Mouse (Mus musculus): ENCODE data around the gene Smarcb1. TPM values are rescaled to one million over a fixed set of nuclear protein-coding genes. Genes with fewer than 3 reads are reported as not detected.
A peak's percentile ranks its signal among the peaks of the same experiment; 100 is the strongest.

Gene Smarcb1
- total RNA-seq, 2 experiments from 2014 or later = 14.2 to 16.6 TPM

GRCm38 (mm10) chr10:75935680-75936541, 14.5 kb upstream of the Smarcb1 start, which contains the start of gene Mmp11:
Gene Mmp11, minus strand, starts transcription at chr10:75936496.
- peak; percentile 75 for DNase-seq (ENCODE audit: low spot score)

- DNase-seq (ENCODE audit: low spot score) = no peak
Observed at GRCm38 (mm10) chr10:75934991-75935390, 13.6 kb upstream of the Smarcb1 start.

GRCm38 (mm10) chr10:75932891-75933290, 11.5 kb upstream of the Smarcb1 start, which contains the start of gene Chchd10:
Gene Chchd10, plus strand, starts transcription at chr10:75933130.
- no peak for DNase-seq (ENCODE audit: low spot score)

- no peak for DNase-seq (ENCODE audit: low spot score)
Observed at GRCm38 (mm10) chr10:75932081-75932678, 10.8 kb upstream of the Smarcb1 start.

GRCm38 (mm10) chr10:75931311-75931710, 9.9 kb upstream of the Smarcb1 start:
- no peak for DNase-seq (ENCODE audit: low spot score)

- DNase-seq (ENCODE audit: low spot score) = no peak
Observed at GRCm38 (mm10) chr10:75930304-75930703, 8.9 kb upstream of the Smarcb1 start.

GRCm38 (mm10) chr10:75926396-75926795, 5.0 kb upstream of the Smarcb1 start:
- no peak for DNase-seq (ENCODE audit: low spot score)

GRCm38 (mm10) chr10:75924324-75924723, 2.9 kb upstream of the Smarcb1 start:
- no peak for DNase-seq (ENCODE audit: low spot score)

- DNase-seq (ENCODE audit: low spot score) = no peak
Observed at GRCm38 (mm10) chr10:75921726-75922560, 526 bp upstream of the Smarcb1 start.

- no peak for DNase-seq (ENCODE audit: low spot score)
Observed at GRCm38 (mm10) chr10:75919026-75919425, 2.4 kb downstream of the Smarcb1 start.

GRCm38 (mm10) chr10:75916840-75917239, 4.6 kb downstream of the Smarcb1 start:
- DNase-seq (ENCODE audit: low spot score) = no peak

GRCm38 (mm10) chr10:75915557-75915956, 5.9 kb downstream of the Smarcb1 start:
- no peak for DNase-seq (ENCODE audit: low spot score)

- no peak for DNase-seq (ENCODE audit: low spot score)
Observed at GRCm38 (mm10) chr10:75913013-75913589, 8.3 kb downstream of the Smarcb1 start.

GRCm38 (mm10) chr10:75910698-75911097, 10.7 kb downstream of the Smarcb1 start:
- no peak for DNase-seq (ENCODE audit: low spot score)

GRCm38 (mm10) chr10:75906882-75907281, 14.5 kb downstream of the Smarcb1 start:
- no peak for DNase-seq (ENCODE audit: low spot score)

GRCm38 (mm10) chr10:75904391-75904790, 17.0 kb downstream of the Smarcb1 start:
- no peak for DNase-seq (ENCODE audit: low spot score)

- peak; percentile 85 for DNase-seq (ENCODE audit: low spot score)
Observed at GRCm38 (mm10) chr10:75898846-75899245, 22.6 kb downstream of the Smarcb1 start.

- DNase-seq (ENCODE audit: low spot score) = no peak
Observed at GRCm38 (mm10) chr10:75898039-75898564, 23.3 kb downstream of the Smarcb1 start.

GRCm38 (mm10) chr10:75897373-75897772, 24.0 kb downstream of the Smarcb1 start:
- peak; percentile 85 for DNase-seq (ENCODE audit: low spot score)

- DNase-seq (ENCODE audit: low spot score) = no peak
Observed at GRCm38 (mm10) chr10:75896208-75896607, 25.2 kb downstream of the Smarcb1 start.

GRCm38 (mm10) chr10:75895730-75896129, 25.7 kb downstream of the Smarcb1 start:
- no peak for DNase-seq (ENCODE audit: low spot score)

Measured in gastrocnemius, adult 18-20 months (tissue).